Mouse (Mus musculus): ENCODE results near the gene Hist1h2br. TPM values are rescaled to one million over a fixed set of nuclear protein-coding genes. Genes with fewer than 3 reads are reported as not detected.
"Not testable (repeated sequence)": the region's sequence is repeated elsewhere in the genome, so short reads cannot be mapped to it uniquely, and the experiment has no call there.

Hist1h2br gene
- total RNA-seq, 4 experiments from 2014 or later, result 25.5 to 37.9 (median 28.9) TPM

DNA sequence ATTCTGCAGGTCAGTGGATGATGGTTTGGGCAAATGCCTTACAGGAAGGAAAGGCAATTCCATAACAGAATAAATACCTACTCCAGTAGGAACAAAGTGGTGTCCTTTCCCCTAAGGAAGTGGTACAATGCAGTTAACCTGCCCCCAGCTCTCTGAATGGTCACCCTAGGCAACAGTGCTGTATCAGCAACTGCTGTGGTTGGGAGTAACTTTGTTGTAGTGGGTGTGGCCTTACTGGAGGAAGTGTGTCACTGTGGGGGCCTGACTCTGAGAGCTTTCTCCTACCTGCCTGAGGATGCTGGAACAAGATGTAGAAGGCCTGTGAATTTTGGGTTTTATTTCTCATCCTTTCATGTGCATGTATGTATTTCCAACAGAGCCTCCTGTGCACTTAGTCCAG is 12.8 kb downstream of the Hist1h2br start:
- not testable (repeated sequence) for DNase-seq (ENCODE audit: low spot score)

DNA sequence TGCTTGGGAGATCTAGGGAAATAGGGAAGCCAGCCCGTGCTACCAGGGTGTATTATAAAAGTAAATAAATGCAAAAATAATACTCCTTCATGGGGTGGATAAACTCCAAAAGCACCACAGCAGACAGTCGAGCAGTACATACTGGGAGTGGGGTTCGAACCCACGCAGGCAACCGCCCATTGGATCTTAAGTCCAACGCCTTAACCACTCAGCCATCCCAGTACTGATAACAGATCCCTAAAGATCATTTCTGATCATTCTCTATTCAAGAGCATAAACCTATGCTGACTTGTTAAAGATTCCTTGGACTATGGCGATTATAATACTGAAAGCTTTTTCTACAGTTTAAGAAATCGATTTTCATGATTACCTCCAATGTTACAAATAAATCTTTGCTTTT is 14.3 kb downstream of the Hist1h2br start:
- no peak for DNase-seq (ENCODE audit: low spot score)

DNA sequence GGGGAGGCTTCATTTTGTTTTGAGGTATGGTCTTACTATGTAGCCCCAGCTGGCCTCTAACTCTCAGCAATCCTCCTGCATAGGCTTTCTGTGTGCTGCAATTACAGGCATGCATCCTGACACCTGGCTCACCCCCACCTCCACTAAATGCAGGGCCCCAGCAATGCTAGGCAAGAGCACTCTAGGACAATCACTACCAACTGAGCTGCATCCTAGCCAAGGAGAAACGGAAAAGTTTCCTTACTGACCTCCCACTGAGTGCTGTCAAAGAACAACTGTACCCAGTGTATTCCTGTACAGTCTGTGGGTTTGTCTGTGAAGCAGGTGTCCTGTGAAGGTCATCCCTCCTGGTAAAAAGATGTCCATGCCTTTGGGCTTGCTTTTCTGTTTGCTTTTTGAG is 17.2 kb downstream of the Hist1h2br start:
- DNase-seq (ENCODE audit: low spot score), result not testable (repeated sequence)

DNA sequence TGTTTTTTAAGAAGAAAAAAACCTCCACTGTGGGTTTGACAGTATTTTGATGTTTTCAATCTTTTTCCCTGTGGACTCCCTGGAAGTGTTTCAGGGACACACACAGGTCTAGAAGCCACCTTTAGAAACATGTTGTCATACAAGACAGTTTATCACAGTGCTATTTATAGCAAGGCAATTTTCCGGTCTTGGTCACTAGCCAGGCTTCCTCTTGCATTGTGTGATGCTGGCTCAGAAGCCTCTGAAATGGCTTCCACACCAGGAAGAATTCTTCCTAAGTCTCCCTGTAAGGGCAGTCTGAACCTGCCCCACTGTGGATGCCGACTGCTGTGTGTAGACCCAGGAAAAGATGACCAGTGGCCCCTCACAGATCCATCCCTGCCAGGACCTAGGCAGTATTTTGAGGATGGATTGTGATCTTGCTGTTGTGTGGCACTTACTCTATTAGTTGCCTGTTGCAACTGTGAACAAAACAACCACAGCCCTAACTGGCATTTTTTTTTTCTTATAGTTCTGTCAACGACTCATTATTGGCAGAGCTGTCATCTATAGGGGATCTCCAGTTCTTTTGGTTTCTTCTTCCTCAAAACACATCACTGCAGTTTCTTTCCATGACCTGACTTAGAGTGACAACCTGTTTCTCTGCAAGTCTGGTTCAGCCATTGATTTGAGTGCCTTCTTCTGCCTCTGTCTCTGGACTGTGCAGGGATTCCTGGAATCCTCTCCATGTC is 18.8 kb downstream of the Hist1h2br start:
- DNase-seq (ENCODE audit: low spot score), result peak; percentile 87

DNA sequence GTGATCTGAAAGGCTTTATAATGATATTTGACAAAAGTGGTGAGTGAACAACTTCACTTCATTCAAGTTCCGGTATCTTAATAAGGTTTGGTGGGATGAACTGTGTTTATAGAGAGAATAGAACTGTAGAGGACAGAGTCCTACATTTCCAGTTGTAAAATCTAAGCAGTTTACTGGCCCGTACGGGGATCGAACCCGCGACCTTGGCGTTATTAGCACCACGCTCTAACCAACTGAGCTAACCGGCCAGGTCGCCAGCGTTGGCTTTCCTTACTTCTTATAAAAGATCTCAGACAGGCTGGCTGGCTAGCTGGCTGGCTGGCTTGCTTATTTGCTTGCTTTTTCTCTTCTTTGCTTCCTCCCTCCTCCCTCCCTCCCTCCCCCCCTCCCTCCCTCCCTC is 21.6 kb downstream of the Hist1h2br start:
- peak; percentile 85 for DNase-seq (ENCODE audit: low spot score)

DNA sequence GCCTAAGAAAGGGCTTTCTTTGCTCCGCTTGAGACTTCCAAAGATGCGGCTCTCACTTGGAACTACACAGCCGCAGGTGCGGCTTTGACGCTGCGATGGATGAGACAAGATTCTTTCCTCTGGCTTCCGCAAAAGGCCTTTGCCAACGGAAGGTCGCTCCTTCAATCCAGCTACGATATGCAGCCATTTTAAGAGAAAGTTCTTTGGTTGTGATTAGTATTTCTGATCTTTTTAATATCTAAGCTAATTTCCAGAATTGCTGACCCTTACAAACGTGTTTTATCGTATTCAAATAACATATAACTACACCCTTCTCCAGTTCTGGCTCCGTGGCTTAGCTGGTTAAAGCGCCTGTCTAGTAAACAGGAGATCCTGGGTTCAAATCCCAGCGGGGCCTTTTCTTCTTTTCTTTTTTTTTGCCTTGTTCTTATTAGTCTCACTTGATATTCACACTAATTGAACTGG is 22.2 kb downstream of the Hist1h2br start:
- peak; percentile 83 for DNase-seq (ENCODE audit: low spot score)

DNA sequence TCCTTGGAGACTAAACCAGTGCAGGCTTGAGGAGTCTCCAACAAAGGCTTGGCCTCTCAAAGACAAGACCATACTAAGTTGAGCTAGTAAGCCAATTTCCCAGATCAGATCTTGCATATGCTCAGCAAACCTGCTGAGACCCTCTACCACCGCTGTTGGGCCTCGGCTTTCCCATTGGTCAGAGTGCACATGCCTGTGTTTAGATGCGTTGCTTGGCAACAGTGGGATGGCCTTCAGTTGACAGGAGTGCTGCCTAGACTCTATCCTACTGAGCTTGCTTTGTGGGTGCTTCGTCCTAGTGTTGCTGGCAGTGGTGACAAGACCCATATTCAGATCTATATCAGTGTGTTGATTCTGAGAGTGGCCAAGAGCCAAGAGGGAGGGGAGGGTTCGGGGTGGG is 28.1 kb downstream of the Hist1h2br start:
- DNase-seq (ENCODE audit: low spot score), result no peak

DNA sequence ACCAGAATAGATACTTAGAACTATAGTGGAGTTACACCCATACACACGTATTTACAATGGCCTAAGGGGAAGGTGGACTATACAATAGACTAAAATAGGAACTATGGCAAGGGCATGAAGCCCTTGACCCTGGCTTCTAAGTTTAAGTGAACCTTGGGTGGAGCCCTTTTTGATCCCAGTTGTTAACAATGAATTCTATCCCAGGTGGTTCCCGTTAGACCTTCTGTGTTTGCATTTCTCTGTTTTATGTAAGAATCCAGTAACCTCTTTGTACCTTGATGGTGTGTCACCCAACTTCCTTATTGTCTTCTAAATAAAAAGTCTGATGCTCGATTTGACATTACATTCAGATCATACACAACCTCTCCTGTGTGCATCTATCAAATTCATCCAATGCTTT is 32.0 kb downstream of the Hist1h2br start:
- DNase-seq (ENCODE audit: low spot score), result not testable (repeated sequence)

DNA sequence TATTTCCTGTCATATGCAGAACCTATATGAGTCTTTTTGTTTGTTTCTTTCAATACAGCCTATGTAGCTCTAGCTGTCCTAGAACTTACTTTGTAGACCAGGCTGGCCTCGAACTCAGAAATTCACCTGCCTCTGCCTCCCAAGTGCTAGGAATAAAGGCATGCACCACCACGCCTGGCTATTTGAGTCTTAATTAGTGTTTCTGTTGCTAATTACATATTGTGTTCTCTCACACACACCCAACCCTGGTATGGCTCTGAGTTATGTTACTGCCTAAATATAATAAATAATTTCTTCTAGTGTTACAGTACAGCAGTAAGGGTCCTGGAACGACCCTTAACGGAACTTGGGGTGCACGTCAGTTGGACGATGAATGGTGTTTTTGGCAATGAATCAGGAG is 47.2 kb downstream of the Hist1h2br start:
- DNase-seq (ENCODE audit: low spot score), result no peak

DNA sequence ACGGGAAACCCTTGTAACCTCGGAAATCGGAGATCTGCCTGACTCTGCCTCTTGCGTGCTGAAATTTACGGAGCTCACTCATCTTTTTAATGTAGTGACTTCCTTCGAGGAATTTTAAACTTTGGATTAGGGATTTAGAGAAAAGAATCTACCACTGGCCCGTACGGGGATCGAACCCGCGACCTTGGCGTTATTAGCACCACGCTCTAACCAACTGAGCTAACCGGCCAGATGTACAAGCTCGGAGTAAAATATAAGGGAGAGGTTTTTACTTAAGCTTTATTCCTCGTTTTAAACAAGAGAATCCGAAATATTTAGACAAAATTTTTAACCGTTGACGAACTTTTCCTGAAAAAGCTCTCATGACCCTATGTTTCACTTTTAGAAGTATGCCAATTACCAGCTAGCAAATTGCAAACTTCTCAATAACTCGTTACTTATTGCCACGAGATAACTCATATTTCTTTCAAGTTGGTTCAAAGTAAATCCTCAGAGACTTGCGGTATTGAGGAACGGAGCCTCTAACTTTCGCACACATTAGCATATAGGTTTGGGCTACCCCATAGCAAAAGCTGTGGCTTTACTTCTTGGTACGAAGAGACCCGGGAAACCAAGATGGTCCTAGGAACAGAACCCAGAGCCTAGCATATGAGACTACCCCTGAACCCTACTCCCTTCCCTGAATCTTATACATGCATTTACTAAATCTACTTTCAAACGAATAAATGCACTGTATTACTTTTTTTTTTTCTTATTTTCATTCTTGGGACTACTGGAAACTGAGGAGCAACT is 48.5 kb downstream of the Hist1h2br start:
- DNase-seq (ENCODE audit: low spot score), result peak; percentile 14

DNA sequence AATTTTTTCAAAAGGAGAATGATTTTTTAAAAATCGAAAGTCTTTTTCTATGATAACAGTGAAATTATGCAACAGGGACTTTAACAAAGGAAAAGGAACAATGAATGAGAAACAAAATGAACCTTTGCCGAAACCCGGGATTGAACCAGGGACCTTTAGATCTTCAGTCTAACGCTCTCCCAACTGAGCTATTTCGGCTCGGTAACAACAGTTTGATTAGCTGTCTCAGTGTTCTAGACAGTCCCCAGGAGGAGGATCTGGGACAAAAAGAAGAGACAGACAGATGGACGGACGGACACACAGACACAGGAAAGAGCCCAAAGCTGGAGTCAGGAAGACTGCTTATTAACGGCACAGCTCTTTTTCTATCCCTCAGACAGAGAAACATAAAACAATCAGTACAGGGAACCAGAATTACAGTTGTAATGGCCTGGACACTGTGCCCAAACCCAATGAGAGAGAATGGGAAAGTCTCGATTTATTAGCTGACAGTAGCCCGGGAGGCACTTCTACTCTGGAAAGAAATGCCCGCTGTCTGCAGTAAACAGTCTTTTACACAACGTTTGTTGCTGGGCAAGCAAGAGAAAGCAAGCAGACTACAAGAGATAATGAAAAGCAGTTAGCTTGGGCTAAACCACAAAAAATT is 49.3 kb downstream of the Hist1h2br start:
- DNase-seq (ENCODE audit: low spot score), result peak; percentile 13

DNA sequence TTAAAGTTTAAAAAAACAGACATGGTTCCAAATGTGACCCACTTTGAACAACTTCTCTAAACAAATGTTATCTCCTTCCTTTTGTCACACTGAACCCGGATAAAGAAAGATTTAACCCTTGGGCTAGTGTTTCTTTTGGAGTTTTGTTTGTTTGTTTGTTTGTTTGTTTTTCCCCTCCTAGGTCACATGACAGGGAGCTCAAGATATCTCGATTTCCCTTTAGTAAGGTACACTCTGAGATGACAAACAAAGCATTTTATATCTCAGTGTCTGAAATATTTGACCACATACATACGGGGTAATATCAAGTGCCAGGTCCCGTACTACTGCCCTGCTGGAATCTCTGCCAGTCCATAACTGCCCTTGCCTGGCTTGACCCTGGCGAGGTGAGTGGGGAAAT is 49.9 kb downstream of the Hist1h2br start:
- no peak for DNase-seq (ENCODE audit: low spot score)

DNA sequence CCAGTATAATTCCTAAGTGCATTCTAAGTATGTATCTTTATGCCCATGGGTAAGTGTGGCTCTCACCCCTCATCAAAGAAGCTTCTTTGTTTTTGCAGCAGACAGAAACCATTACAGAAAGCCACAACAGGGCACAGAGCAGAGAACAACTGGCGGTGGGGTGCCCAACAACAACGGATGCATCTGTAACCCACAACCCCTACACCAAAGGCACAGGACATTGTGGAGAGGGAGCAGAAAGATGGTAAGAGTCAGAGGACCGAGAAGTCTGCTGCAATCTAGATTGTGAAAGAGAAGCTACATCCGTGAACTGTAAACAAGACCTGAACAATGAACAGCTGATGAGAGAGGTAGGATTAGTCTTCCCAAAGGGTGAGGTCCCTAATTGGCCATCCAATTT is 51.0 kb downstream of the Hist1h2br start:
- DNase-seq (ENCODE audit: low spot score), result no peak

Small RNA genes within 50 kb of the gene (microRNA-seq; reads per million reads assigned to microRNA genes)
- gene Gm19658 (not detected), gene Gm44346 (not detected), gene Gm44466 (not detected)

Other genes starting within 250 kb of the Hist1h2br start
- not detected for gene Olfr1362, start 219.7 kb upstream of the Hist1h2br start, total RNA-seq (2022)
- not detected for gene Olfr11, start 191.2 kb upstream of the Hist1h2br start, total RNA-seq (2022)
- not detected for gene Olfr1361, start 170.4 kb upstream of the Hist1h2br start, total RNA-seq (2022)
- gene Olfr1360, start 156.3 kb upstream of the Hist1h2br start, total RNA-seq (2022), result not detected
- not detected for gene Olfr1359, start 135.6 kb upstream of the Hist1h2br start, total RNA-seq (2022)
- 10 to 100 TPM in 1 of 4 experiments, 1 to 10 TPM in 3; 5.4 to 11.8 (median 8.0) TPM for gene Hist1h2bl, start 117.6 kb upstream of the Hist1h2br start, total RNA-seq (2022)
- 10 to 100 TPM in 2 of 4 experiments, 1 to 10 TPM in 1, not detected in 1; 1.1 to 17.1 (median 12.1) TPM for gene Hist1h2ai, start 117.3 kb upstream of the Hist1h2br start, total RNA-seq (2022)
- 10 to 100 TPM in 2 of 4 experiments, 1 to 10 TPM in 2; 5.0 to 19.2 (median 10.1) TPM for gene Hist1h3h, start 116.1 kb upstream of the Hist1h2br start, total RNA-seq (2022)
- gene Hist1h2bm, start 111.7 kb upstream of the Hist1h2br start, total RNA-seq (2022), result 1 to 10 TPM in 2 of 4 experiments, under 1 TPM in 1, not detected in 1; 0.94 to 3.0 (median 1.8) TPM
- gene Hist1h4j, start 98.7 kb upstream of the Hist1h2br start, total RNA-seq (2022), result 1 to 10 TPM; 1.4 to 4.4 (median 4.0) TPM
- 10 to 100 TPM; 26.9 to 29.6 (median 28.6) TPM for gene Hist1h4k, start 83.2 kb upstream of the Hist1h2br start, total RNA-seq (2022)
- 1 to 10 TPM in 3 of 4 experiments, not detected in 1; 1.5 to 4.4 (median 2.0) TPM for gene Hist1h2ak, start 79.9 kb upstream of the Hist1h2br start, total RNA-seq (2022)
- 1 to 10 TPM; 2.0 to 7.1 (median 4.3) TPM for gene Hist1h2bn, start 79.6 kb upstream of the Hist1h2br start, total RNA-seq (2022)
- gene Hist1h1b, start 53.1 kb upstream of the Hist1h2br start, total RNA-seq (2022), result 1 to 10 TPM in 3 of 4 experiments, under 1 TPM in 1; 0.62 to 4.7 (median 2.5) TPM
- 10 to 100 TPM in 1 of 4 experiments, 1 to 10 TPM in 3; 6.6 to 10.5 (median 8.8) TPM for gene Hist1h3i, start 50.4 kb upstream of the Hist1h2br start, total RNA-seq (2022)
- gene Hist1h2an, start 46.5 kb upstream of the Hist1h2br start, total RNA-seq (2022), result 1 to 10 TPM in 1 of 4 experiments, not detected in 3; 1.1 TPM
- 1 to 10 TPM in 3 of 4 experiments, under 1 TPM in 1; 0.81 to 6.2 (median 1.3) TPM for gene Hist1h2bp, start 46.3 kb upstream of the Hist1h2br start, total RNA-seq (2022)
- gene Hist1h2bq, start 23.5 kb upstream of the Hist1h2br start, total RNA-seq (2022), result 10 to 100 TPM; 25.7 to 37.7 (median 29.1) TPM
- 10 to 100 TPM in 1 of 4 experiments, not detected in 3; 16.3 TPM for gene Hist1h2ao, start 23.3 kb upstream of the Hist1h2br start, total RNA-seq (2022)
- gene Hist1h4m, start 22.0 kb upstream of the Hist1h2br start, total RNA-seq (2022), result 10 to 100 TPM; 22.8 to 37.8 (median 29.3) TPM
- 10 to 100 TPM in 3 of 4 experiments, 1 to 10 TPM in 1; 6.1 to 17.9 (median 14.8) TPM for gene Hist1h4n, start 1.5 kb upstream of the Hist1h2br start, total RNA-seq (2022)
- 10 to 100 TPM in 1 of 4 experiments, 1 to 10 TPM in 2, not detected in 1; 3.1 to 13.1 (median 4.1) TPM for gene Hist1h2ap, start 236 bp upstream of the Hist1h2br start, total RNA-seq (2022)
- gene Zfp184, start 111.4 kb downstream of the Hist1h2br start, total RNA-seq (2022), result 1 to 10 TPM in 1 of 4 experiments, under 1 TPM in 3; 0.46 to 1.0 (median 0.83) TPM
- gene Pom121l2, start 147.5 kb downstream of the Hist1h2br start, total RNA-seq (2022), result not detected
- gene Prss16, start 176.0 kb downstream of the Hist1h2br start, total RNA-seq (2022), result under 1 TPM in 1 of 4 experiments, not detected in 3; 0.22 TPM
- 10 to 100 TPM in 2 of 4 experiments, 1 to 10 TPM in 2; 1.7 to 11.1 (median 9.1) TPM for gene Hist1h2ah, start 201.8 kb downstream of the Hist1h2br start, total RNA-seq (2022)
- gene Hist1h2bk, start 202.1 kb downstream of the Hist1h2br start, total RNA-seq (2022), result 10 to 100 TPM in 1 of 4 experiments, 1 to 10 TPM in 3; 4.6 to 13.2 (median 8.3) TPM
- gene Hist1h4i, start 207.6 kb downstream of the Hist1h2br start, total RNA-seq (2022), result 10 to 100 TPM; 11.6 to 17.7 (median 15.2) TPM
- 10 to 100 TPM in 1 of 4 experiments, 1 to 10 TPM in 3; 2.7 to 12.6 (median 6.6) TPM for gene Hist1h2ag, start 209.2 kb downstream of the Hist1h2br start, total RNA-seq (2022)
- 1 to 10 TPM; 1.4 to 7.1 (median 2.5) TPM for gene Hist1h2bj, start 209.5 kb downstream of the Hist1h2br start, total RNA-seq (2022)